Mouse (Mus musculus) CH12.LX (cell line): ENCODE data around the gene Tspan10. TPM values are rescaled to one million over a fixed set of nuclear protein-coding genes. Genes with fewer than 3 reads are reported as not detected.
A peak's percentile ranks its signal among the peaks of the same experiment; 100 is the strongest.

Experiments
- DNase-seq: peaks from one replicate; pipeline ENCODE4 v3.0.0-alpha.2; 2013; ENCODE audit errors: extremely low read depth
- H3K27ac ChIP-seq: 2 replicates; pipeline ENCODE4 v1.5.1; 2012; ENCODE audit warnings: low read depth, mild to moderate bottlenecking, control low read depth, moderate library complexity; ENCODE audit not compliant: insufficient read depth
- H3K27me3 ChIP-seq: replicated peaks from 2 replicates; pipeline ENCODE3; 2012; ENCODE audit warnings: inconsistent platforms
- H3K36me3 ChIP-seq, 2 experiments: replicated peaks in 1 of 2; 2 replicates each; pipeline versions ENCODE3 to v1.6.1; 2012; ENCODE audit warnings: inconsistent platforms in 1 of 2, low read length in 1 of 2, mild to moderate bottlenecking in 1 of 2, mixed read lengths in 1 of 2, moderate library complexity in 1 of 2; ENCODE audit not compliant: control insufficient read depth in 1 of 2, insufficient read depth in 1 of 2
- H3K4me1 ChIP-seq, 2 experiments: 2 replicates each; pipeline ENCODE4 v1.6.1; 2012; ENCODE audit warnings: inconsistent platforms in 1 of 2, moderate library complexity in 1 of 2; ENCODE audit not compliant: insufficient read depth in 2 of 2, control insufficient read depth in 1 of 2
- H3K4me2 ChIP-seq: 2 replicates; pipeline ENCODE4 v1.6.1; 2012; ENCODE audit warnings: low read depth, mild to moderate bottlenecking, control low read depth; ENCODE audit not compliant: poor library complexity, insufficient read depth, severe bottlenecking
- H3K4me3 ChIP-seq, 3 experiments: fragments of 150-350 bp in 1 of 3; sonication (generic) in 1 of 3; replicated peaks in 1 of 3; 2 replicates each; pipeline versions ENCODE3 to v1.5.1; 2011 to 2012; ENCODE audit warnings: low read depth in 2 of 3, low read length in 2 of 3, mild to moderate bottlenecking in 2 of 3, moderate library complexity in 2 of 3, control low read depth in 1 of 3, improper control_type of control experiment in 1 of 3, inconsistent platforms in 1 of 3, mixed read lengths in 1 of 3; ENCODE audit not compliant: poor library complexity in 1 of 3
- H3K79me2 ChIP-seq: replicated peaks from 2 replicates; pipeline ENCODE4 v1.6.1; 2012; ENCODE audit warnings: mild to moderate bottlenecking, moderate library complexity; ENCODE audit not compliant: control insufficient read depth, poor library complexity, insufficient read depth, severe bottlenecking; ENCODE audit errors: extremely low read depth
- H3K9ac ChIP-seq: 2 replicates; pipeline ENCODE4 v1.6.1; 2012; ENCODE audit warnings: low read depth, mild to moderate bottlenecking, control low read depth, moderate library complexity; ENCODE audit not compliant: insufficient read depth
- H3K9me3 ChIP-seq: replicated peaks from 2 replicates; pipeline ENCODE3; 2012; ENCODE audit warnings: low read length, inconsistent platforms, mixed read lengths
- BHLHE40 ChIP-seq: IDR thresholded peaks from 2 replicates; pipeline ENCODE4 v1.6.1; 2011; ENCODE audit warnings: mild to moderate bottlenecking, low read depth, low read length, improper control_type of control experiment
- CHD1 ChIP-seq: IDR thresholded peaks from 2 replicates; pipeline ENCODE4 v1.6.1; 2012; ENCODE audit warnings: low read depth, low read length, improper control_type of control experiment, inconsistent platforms
- CHD2 ChIP-seq: IDR thresholded peaks from 2 replicates; pipeline ENCODE4 v1.6.1; 2011; ENCODE audit warnings: low read length, improper control_type of control experiment
- CTCF ChIP-seq, 2 experiments: IDR thresholded peaks in 1 of 2; conservative IDR thresholded peaks in 1 of 2; 2 replicates each; pipeline ENCODE4 v1.5.1; 2011 to 2012; ENCODE audit warnings: low read depth in 2 of 2, low read length in 2 of 2, improper control_type of control experiment in 1 of 2, inconsistent platforms in 1 of 2, mild to moderate bottlenecking in 1 of 2, moderate library complexity in 1 of 2
- ELF1 ChIP-seq: IDR thresholded peaks from 2 replicates; pipeline ENCODE4 v1.6.1; 2014; ENCODE audit warnings: low read depth, mild to moderate bottlenecking, inconsistent platforms, low read length, improper control_type of control experiment
- EP300 ChIP-seq: IDR thresholded peaks from 2 replicates; pipeline ENCODE4 v1.6.1; 2011; ENCODE audit warnings: low read length, improper control_type of control experiment
- GABPA ChIP-seq: IDR thresholded peaks from 2 replicates; pipeline ENCODE4 v1.6.1; 2012; ENCODE audit warnings: low read depth, low read length, improper control_type of control experiment, inconsistent platforms; ENCODE audit not compliant: insufficient replicate concordance
- HCFC1 ChIP-seq: IDR thresholded peaks from 2 replicates; pipeline ENCODE4 v1.6.1; 2012; ENCODE audit warnings: low read depth, mild to moderate bottlenecking, inconsistent platforms, low read length, improper control_type of control experiment
- IRF4 ChIP-seq: IDR thresholded peaks from 2 replicates; pipeline ENCODE4 v1.6.1; 2014; ENCODE audit warnings: low read depth, mild to moderate bottlenecking, inconsistent platforms, low read length, improper control_type of control experiment
- JUN ChIP-seq: IDR thresholded peaks from 2 replicates; pipeline ENCODE4 v1.6.1; 2011; ENCODE audit warnings: low read depth, mild to moderate bottlenecking, low read length, improper control_type of control experiment, moderate library complexity; ENCODE audit not compliant: insufficient read depth
- KAT2A ChIP-seq: IDR thresholded peaks from 2 replicates; pipeline ENCODE4 v1.6.1; 2012; ENCODE audit warnings: low read length, improper control_type of control experiment, inconsistent platforms; ENCODE audit not compliant: insufficient replicate concordance
- MAFK ChIP-seq: IDR thresholded peaks from 2 replicates; pipeline ENCODE4 v1.6.1; 2011; ENCODE audit warnings: low read length, improper control_type of control experiment; ENCODE audit not compliant: insufficient replicate concordance
- MAX ChIP-seq: IDR thresholded peaks from 2 replicates; pipeline ENCODE4 v1.6.1; 2011; ENCODE audit warnings: low read length, improper control_type of control experiment
- MAZ ChIP-seq: IDR thresholded peaks from 2 replicates; pipeline ENCODE4 v1.6.1; 2012; ENCODE audit warnings: low read depth, mild to moderate bottlenecking, inconsistent platforms, low read length, improper control_type of control experiment, moderate library complexity
- MXI1 ChIP-seq: IDR thresholded peaks from 2 replicates; pipeline ENCODE4 v1.6.1; 2011; ENCODE audit warnings: mild to moderate bottlenecking, low read depth, low read length, improper control_type of control experiment
- MYC ChIP-seq: IDR thresholded peaks from 2 replicates; pipeline ENCODE4 v1.6.1; 2011; ENCODE audit warnings: low read depth, mild to moderate bottlenecking, improper control_type of control experiment, low read length
- NELFE ChIP-seq: IDR thresholded peaks from 2 replicates; pipeline ENCODE4 v1.6.1; 2011; ENCODE audit warnings: low read depth, low read length, improper control_type of control experiment
- NRF1 ChIP-seq: IDR thresholded peaks from 2 replicates; pipeline ENCODE4 v1.6.1; 2014; ENCODE audit warnings: low read depth, mild to moderate bottlenecking, inconsistent platforms, low read length, improper control_type of control experiment, moderate library complexity
- PAX5 ChIP-seq: IDR thresholded peaks from 2 replicates; pipeline ENCODE4 v1.6.1; 2012; ENCODE audit warnings: low read length, inconsistent platforms, mixed read lengths
- POLR2A ChIP-seq: IDR thresholded peaks from 2 replicates; pipeline ENCODE4 v1.6.1; 2011; ENCODE audit warnings: low read depth, mild to moderate bottlenecking, improper control_type of control experiment, low read length
- POLR2AphosphoS2 ChIP-seq: IDR thresholded peaks from 2 replicates; pipeline ENCODE4 v1.6.1; 2011; ENCODE audit warnings: low read depth, low read length, improper control_type of control experiment
- RAD21 ChIP-seq: IDR thresholded peaks from 2 replicates; pipeline ENCODE4 v1.6.1; 2011; ENCODE audit warnings: low read depth, mild to moderate bottlenecking, low read length, improper control_type of control experiment, moderate library complexity
- RCOR1 ChIP-seq: conservative IDR thresholded peaks from 2 replicates; pipeline ENCODE4 v1.6.1; 2012; ENCODE audit warnings: low read depth, mild to moderate bottlenecking, inconsistent platforms, low read length, improper control_type of control experiment
- SIN3A ChIP-seq: IDR thresholded peaks from 2 replicates; pipeline ENCODE4 v1.6.1; 2012; ENCODE audit warnings: low read length, improper control_type of control experiment, inconsistent platforms
- TBP ChIP-seq: conservative IDR thresholded peaks from 2 replicates; pipeline ENCODE4 v1.6.1; 2011; ENCODE audit warnings: low read depth, low read length, improper control_type of control experiment
- TCF12 ChIP-seq: IDR thresholded peaks from 2 replicates; pipeline ENCODE4 v1.6.1; 2014; ENCODE audit warnings: low read depth, mild to moderate bottlenecking, inconsistent platforms, low read length, improper control_type of control experiment
- UBTF ChIP-seq: IDR thresholded peaks from 2 replicates; pipeline ENCODE4 v1.6.1; 2012; ENCODE audit warnings: low read depth, mild to moderate bottlenecking, inconsistent platforms, low read length, improper control_type of control experiment, moderate library complexity
- USF1 ChIP-seq: IDR thresholded peaks from 2 replicates; pipeline ENCODE4 v1.6.1; 2014; ENCODE audit warnings: low read depth, mild to moderate bottlenecking, inconsistent platforms, low read length, improper control_type of control experiment
- USF2 ChIP-seq: conservative IDR thresholded peaks from 2 replicates; pipeline ENCODE4 v1.6.1; 2011; ENCODE audit warnings: low read depth, low read length, improper control_type of control experiment
- ZMIZ1 ChIP-seq: IDR thresholded peaks from 2 replicates; pipeline ENCODE4 v1.6.1; 2012; ENCODE audit warnings: low read depth, mild to moderate bottlenecking, inconsistent platforms, low read length, improper control_type of control experiment
- ZNF384 ChIP-seq: IDR thresholded peaks from 2 replicates; pipeline ENCODE4 v1.6.1; 2012; ENCODE audit warnings: low read depth, low read length, improper control_type of control experiment, inconsistent platforms
- dilution Hi-C: fragments of 300-500 bp; cut with MboI; formaldehyde crosslinking; loops from 2 replicates; pipeline ENCODE4 v1.14.3; 2020; ENCODE audit warnings: low sequenced_read_pairs; ENCODE audit not compliant: extremely low pct_unique_long_range_greater_than_20kb, extremely low pct_ligation_motif_present
- in situ Hi-C: fragments of 300-500 bp; cut with MboI; formaldehyde crosslinking; loops from 3 replicates; pipeline ENCODE4 v1.14.3; 2019; ENCODE audit warnings: low sequenced_read_pairs, low pct_ligation_motif_present, low pct_unique_long_range_greater_than_20kb, mixed read lengths
- polyA plus RNA-seq: library from polyadenylated mRNA; unstranded; fragments of >175 nt; gene quantifications from 2 replicates; pipeline ENCODE4 v1.2.1, GENCODE M21; 2012; ENCODE audit warnings: low read depth; ENCODE audit not compliant: insufficient read length
- total RNA-seq, 2 experiments: library from RNA; depleted of rRNA; stranded (reverse); fragments of 300-350 nt in 1 of 2; fragments of >200 nt in 1 of 2; gene quantifications; 2 replicates each; pipeline ENCODE4 v1.2.3; 2012 to 2014

Gene Tspan10
- total and polyA plus RNA-seq, 3 experiments = 0.08 to 0.31 (median 0.30) TPM

- H3K4me1 ChIP-seq = peaks cover 15 to 50% of the 10 kb centered on the region in 2 experiments
- H3K4me3 ChIP-seq = peak within 1 kb of the TSS; percentile 73 to 87 (median 75)
- no peaks in the 10 kb centered on the region for H3K27me3 ChIP-seq
- peak within 1 kb of the TSS; percentile 61 for H3K4me2 ChIP-seq
- no peaks in the 10 kb centered on the region for H3K9me3 ChIP-seq
- dilution Hi-C loops = no loop called here
- peak within 1 kb of the TSS; percentile 45 for H3K27ac ChIP-seq
- DNase-seq = peak; percentile 85
- peak within 1 kb of the TSS; percentile 71 for H3K9ac ChIP-seq
- peaks cover 9% of the 10 kb centered on the region for H3K79me2 ChIP-seq
- H3K36me3 ChIP-seq = peaks cover 46 to 76% of the 10 kb centered on the region in 2 experiments
- in situ Hi-C loops = no loop called here
- TF ChIP-seq ZMIZ1 = peak; percentile 88
- TF ChIP-seq MAX = peak; percentile 59
- TF ChIP-seq RCOR1 = no peak
- peak; percentile 9; the same call in 1 of the 2 replicates for TF ChIP-seq USF2
- TF ChIP-seq CHD2 = peak; percentile 54; the same call in 1 of the 2 replicates
- no peak for TF ChIP-seq JUN
- TF ChIP-seq ZNF384 = no peak
- TF ChIP-seq POLR2AphosphoS2 = 0 out of 2 replicates have a peak, but pooled peaks have one; percentile 71
- TF ChIP-seq NELFE = peak; percentile 80
- no peak for TF ChIP-seq GABPA
- TF ChIP-seq MAFK = no peak
- no peak for TF ChIP-seq CHD1
- peak; percentile 87 for TF ChIP-seq NRF1
- no peak for TF ChIP-seq UBTF
- TF ChIP-seq KAT2A = no peak
- no peak for TF ChIP-seq BHLHE40
- peak; percentile 50; the same call in 1 of the 2 replicates for TF ChIP-seq TCF12
- TF ChIP-seq USF1 = no peak
- TF ChIP-seq MAZ = no peak
- TF ChIP-seq MYC = no peak
- peak; percentile 30 for TF ChIP-seq HCFC1
- TF ChIP-seq CTCF (conservative IDR thresholded peaks at IDR 0.05 in 1 of 2, IDR thresholded peaks at IDR 0.05 in 1 of 2; ENCODE audit: low read depth in 2 of 2, low read length in 2 of 2) = no peak
- TF ChIP-seq TBP = 0 out of 2 replicates have a peak, but pooled peaks have one; percentile 44
- peak; percentile 8; the same call in 1 of the 2 replicates for TF ChIP-seq MXI1
- TF ChIP-seq PAX5 = no peak
- peak; percentile 78 for TF ChIP-seq POLR2A
- TF ChIP-seq RAD21 = no peak
- TF ChIP-seq ELF1 = no peak; the same call in 1 of the 2 replicates
- TF ChIP-seq IRF4 = no peak
- peak; percentile 84; the same call in 1 of the 2 replicates for TF ChIP-seq SIN3A
- no peak; the same call in 1 of the 2 replicates for TF ChIP-seq EP300
Measured at GRCm38 (mm10) chr11:120491317-120492023, 49.0 kb downstream of the Tspan10 start, which contains the start of gene Slc25a10. Slc25a10 (plus strand) TSS chr11:120491840.
